Mouse (Mus musculus) embryo, embryonic 9.5 days (tissue): ENCODE measurements around the gene Aff1.

ENCODE experiments used
- DNase-seq: peaks from one replicate; pipeline ENCODE4 v3.0.0-alpha.2; 2017; ENCODE audit errors: extremely low spot score

Aff1 gene

DNA sequence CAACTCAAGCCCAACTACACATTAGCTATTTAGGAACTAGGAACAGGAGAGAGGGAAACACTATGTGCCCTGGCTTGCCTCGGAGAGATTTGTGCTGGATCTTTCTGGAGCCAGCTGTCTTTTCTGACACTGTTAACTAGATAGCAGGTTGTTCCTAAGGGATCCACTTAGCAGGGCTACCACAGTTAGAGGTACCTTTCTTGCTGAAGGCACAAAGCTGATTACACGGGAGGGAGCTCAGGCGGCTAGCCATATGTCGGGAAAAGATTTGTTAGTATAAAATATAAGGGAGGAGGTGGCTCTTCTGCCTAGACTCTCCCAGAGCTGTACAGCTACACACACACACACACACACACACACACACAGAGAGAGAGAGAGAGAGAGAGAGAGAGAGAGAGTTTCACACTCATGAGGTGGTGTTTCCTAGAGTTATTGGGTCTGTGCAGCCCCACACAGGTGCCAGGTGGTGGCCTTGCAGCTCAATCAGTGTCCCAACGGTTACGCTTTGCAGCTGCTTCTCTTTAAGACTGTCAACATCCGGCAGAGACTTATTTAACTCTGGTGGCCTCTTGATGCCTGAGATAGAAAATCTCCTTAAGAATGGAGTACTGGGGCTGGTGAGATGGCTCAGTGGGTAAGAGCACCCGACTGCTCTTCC, 34.2 kb downstream of the Aff1 start:
- DNase-seq = no peak

DNA sequence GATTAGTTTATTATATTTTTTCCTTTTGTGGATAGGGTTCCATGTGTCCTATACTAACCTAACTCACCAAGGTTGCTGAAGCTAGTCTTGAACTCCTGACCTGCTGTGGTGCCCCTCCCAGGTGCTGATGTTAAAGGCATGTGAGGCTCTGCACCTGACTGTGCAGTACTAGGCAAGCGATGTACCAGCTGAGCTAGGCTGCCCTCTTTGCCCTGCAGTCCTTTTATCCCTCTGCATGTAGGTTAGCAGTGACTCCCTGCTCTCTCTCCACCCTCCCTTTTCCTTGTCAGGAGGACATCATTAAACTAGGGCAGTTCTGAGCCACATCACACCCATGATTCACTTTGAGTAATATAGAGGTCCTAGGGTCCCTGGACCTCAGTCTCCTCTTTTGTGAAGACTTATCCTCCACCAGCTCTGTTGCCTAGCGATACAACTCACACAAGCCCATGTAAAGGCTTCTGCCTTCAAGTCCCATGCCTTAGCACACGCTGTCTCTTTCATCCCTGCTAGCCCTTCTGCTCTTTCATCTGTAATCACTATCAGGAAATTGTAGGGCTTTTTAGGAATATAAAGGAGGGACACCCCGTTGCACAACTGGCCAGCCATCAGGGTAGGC, 35.7 kb downstream of the Aff1 start:
- DNase-seq = no peak

DNA sequence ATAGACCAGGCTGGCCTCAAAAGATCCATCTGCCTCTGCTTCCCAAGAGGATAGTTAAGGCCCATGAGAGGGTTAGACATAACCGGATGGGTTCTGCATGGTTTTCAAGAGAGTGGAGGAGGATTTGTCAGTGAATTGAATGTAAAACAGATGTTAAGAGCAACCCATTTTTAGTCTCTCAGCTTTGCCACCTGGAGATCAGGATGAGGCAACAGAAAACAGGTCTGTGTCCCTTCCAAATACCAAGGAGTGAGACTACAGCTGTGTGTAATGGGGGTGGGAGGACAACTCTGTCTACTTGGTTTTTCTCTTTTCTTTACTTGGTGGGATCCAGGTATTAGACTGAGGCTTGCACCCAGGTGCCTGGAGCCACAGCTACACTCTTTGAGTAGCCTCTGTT, 37.1 kb downstream of the Aff1 start:
- no peak for DNase-seq

DNA sequence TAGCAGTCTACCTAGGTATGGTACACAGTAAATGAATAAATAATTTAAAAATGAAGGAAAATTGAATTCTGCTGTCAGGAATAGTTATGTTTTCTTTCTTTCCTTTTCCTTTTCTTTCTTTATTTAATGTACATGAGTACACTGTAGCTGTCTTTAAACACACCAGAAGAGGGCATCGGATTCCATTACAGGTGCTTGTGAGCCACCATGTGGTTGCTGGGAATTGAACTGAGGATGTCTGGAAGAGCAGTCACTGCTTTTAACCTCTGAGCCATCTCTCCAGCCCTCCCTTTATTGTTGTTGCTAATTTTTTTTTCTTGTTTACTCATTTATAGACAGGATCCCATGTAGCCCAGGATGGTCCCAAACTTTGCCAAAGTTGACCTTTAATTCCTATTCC, 38.0 kb downstream of the Aff1 start:
- DNase-seq = no peak

GRCm38 (mm10) chr5:103730727-103731126, 38.6 kb downstream of the Aff1 start:
- DNase-seq = no peak

GRCm38 (mm10) chr5:103732581-103732980, 40.4 kb downstream of the Aff1 start:
- no peak for DNase-seq

- DNase-seq = no peak
Observed at GRCm38 (mm10) chr5:103735411-103736112, 43.4 kb downstream of the Aff1 start.

- DNase-seq = no peak
Observed at GRCm38 (mm10) chr5:103736553-103737207, 44.5 kb downstream of the Aff1 start.

DNA sequence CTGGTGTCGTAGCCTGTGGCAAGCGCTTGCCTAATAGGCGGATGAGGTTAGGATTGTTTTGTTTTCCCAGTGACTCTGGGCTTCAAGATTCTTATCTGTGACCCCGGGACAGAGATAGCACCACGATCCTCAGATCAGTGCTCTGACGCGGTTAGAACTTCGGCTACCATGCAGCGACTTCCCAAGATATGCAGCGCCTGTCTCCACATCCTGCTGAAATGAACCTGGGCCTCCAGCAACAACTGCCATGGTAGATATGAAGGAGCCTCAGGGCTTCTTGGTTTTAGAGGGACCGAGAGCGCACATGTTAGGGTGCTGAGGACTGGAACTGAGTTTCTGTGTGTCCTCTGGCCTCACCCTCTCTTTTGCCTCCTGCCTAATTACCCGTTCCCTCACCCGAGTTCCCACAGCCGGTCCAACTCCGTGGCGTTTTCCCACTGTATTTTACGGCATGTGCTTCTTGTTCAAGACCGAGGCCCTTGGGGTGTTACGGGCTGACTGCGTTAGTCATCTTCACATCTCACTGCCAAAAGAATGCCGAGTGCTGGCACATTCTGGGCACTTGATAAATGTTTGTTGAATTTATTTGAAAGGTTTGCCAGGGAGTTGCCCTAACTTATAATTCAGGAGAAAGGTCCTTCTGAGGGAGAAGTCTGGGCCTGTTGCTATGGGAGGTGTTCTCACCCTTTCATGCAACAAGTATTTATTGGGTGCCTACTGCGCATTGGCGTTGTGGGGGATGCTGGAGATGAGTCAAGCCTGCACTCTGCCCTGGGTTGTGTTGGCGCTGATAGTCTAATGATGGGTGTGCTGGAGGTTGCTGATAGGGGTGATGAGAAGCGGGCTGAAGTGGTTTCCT, 45.3 kb downstream of the Aff1 start:
- DNase-seq = no peak

DNA sequence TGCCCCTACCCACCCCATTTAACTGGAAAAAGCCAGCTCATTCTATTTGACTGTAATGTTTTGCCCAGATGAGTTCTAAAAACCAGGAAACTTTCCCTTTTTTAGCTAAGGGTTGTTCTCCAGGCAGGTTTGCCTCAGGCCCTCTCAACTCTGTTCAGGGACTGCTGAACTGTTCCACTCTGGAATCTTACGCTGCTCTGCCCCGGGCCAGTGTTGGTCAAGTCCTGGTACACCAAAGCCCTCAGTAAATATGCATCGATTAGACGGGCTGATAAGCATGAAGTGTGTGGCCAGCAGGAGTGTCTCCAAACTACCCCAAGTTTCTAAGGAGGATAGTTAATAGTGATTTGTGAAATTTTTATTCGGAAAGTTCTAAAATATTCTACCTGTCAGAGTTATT, 46.3 kb downstream of the Aff1 start:
- DNase-seq = no peak

DNA sequence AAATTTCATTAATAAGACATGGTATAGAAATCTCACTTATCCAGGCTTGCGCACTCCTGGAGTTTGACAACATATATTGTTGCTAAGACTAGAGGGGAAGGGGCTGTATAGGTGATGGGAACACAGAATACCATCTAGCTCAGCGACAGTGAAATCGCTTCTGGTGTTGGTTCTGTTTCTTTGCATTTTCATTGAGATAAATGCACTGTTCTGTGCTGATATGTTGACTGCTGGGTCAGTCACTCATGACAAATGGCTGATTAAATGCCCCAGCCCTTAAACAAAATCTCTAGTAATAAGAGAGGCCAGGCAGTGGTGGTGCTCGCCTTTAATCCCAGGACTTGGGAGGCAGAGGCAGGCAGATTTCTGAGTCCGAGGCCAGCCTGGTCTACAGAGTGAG, 47.0 kb downstream of the Aff1 start:
- DNase-seq = no peak

DNA sequence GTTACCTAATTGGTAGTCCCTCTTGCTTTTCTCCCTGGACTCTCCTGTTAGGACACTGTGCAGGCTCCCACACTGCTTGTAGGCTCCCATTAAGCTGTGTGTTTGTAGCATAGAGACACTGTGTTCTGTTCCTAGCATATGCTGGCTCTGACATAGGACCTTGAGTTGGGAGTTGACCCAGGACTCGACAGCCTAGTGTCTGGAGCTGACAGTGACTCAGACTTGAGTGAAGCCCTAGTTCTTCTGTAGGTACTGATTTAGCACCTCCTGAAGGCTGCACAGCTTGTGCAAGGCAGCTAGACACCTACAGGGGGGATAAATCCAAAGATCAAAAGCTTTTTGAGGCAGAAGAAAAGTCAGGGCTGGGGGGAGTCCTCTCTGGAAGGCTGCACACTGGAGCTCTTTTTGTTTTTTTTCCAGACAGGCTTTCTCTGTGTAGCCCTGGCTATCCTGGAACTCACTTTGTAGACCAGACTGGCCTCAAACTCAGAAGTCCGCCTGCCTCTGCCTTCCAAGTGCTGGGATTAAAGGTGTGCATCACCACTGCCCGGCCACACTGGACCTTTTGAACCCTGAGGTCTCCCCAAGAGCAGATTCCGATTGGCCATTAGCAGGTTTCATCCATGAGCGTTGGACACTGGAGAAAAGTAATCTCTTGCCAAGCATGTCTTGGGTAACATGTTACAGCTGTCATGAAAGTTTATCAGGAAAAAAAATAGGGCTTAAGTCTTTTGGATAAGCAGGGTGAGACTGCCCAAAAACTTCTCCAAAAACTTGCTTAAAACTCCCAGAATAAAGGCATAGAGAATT, 48.1 kb downstream of the Aff1 start:
- DNase-seq = no peak

- DNase-seq = no peak
Observed at GRCm38 (mm10) chr5:103740903-103741246, 48.7 kb downstream of the Aff1 start.

- DNase-seq = no peak
Observed at GRCm38 (mm10) chr5:103741443-103741842, 49.3 kb downstream of the Aff1 start.

DNA sequence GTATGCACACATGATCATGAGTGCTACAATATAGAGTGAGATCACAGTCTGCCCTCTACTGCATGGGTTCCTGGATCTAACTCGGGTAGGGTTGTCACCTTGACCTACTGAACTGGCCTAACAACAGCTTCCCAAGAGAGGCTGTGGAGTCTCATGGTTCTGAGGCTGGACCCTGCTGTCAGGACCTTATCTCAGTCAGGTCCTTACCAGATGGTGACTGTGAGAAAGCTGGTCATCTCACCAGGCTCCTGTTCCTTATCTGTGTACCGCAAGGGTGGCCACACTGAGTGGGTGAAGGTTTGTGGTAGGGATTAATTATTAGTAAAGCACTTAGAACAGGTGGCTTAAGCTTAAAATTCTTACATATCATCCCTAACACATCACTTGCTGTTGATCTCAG, 49.8 kb downstream of the Aff1 start:
- no peak for DNase-seq

GRCm38 (mm10) chr5:103744531-103744930, 52.4 kb downstream of the Aff1 start:
- no peak for DNase-seq

GRCm38 (mm10) chr5:103745635-103746034, 53.5 kb downstream of the Aff1 start:
- DNase-seq = no peak

GRCm38 (mm10) chr5:103746561-103747085, 54.4 kb downstream of the Aff1 start:
- DNase-seq = no peak

DNA sequence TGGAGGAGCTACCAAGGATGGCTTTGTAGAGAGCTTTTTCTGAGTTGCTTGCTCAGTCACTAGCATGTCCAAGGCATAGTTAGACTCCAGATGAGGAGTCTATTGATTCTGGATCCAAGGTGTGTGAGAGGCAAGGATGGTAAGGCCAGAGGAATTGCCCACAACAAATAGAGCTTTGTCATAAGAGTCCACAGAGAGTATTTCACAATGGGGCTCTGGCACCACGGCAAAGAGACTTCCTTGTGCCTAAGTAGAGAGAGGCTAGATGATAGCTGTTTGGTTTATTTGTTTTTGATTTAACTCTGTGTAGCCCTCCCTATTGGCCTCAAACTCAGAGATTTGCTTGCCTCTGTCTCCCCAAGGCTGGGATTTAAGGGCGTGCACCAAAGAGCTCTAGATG, 54.9 kb downstream of the Aff1 start:
- no peak for DNase-seq

GRCm38 (mm10) chr5:103748343-103748742, 56.2 kb downstream of the Aff1 start:
- DNase-seq = no peak
